Mouse (Mus musculus): ENCODE data around the gene Nabp2. TPM values are rescaled to one million over a fixed set of nuclear protein-coding genes. Genes with fewer than 3 reads are reported as not detected.

The Nabp2 gene
- total RNA-seq, 2 experiments from 2014 or later = 61.0 to 65.2 TPM

DNA sequence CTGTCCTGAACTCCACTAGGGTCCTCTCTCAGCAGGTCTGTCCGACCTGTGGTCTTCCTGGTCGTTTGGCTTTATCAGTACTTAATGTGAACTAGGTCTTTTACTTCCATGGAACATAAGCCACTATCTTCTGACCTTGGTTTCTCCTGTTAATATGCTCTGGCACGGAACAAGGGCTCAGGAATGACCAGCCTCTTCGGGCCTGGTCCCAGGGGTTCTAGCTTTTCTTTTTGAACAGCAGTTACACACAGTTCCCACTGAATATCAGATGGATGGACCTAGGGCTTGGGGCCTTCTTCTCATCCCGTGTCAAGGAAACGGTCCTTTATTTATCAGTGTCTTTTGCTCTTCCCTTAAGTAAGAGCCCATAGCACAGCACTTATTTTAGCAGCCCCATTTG lies 49.5 kb downstream of the Nabp2 start:
- DNase-seq (ENCODE audit: low spot score) = no peak

DNA sequence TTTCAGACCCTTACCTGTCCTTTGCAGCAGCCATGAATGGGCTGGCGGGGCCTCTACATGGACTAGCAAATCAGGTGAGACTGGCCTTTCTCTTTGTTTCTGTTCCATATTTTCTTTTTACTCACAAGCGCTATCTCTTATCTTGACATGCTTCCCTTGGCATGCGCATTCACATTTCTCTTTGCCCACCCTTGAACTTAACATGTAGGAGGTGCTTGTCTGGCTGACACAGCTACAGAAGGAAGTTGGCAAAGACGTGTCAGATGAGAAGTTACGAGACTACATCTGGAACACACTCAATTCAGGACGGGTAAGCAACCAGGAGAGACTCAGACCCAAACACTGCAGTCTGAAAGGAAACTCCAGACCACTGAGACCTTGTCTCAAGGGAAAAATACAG lies 52.1 kb downstream of the Nabp2 start:
- no peak for DNase-seq (ENCODE audit: low spot score)

DNA sequence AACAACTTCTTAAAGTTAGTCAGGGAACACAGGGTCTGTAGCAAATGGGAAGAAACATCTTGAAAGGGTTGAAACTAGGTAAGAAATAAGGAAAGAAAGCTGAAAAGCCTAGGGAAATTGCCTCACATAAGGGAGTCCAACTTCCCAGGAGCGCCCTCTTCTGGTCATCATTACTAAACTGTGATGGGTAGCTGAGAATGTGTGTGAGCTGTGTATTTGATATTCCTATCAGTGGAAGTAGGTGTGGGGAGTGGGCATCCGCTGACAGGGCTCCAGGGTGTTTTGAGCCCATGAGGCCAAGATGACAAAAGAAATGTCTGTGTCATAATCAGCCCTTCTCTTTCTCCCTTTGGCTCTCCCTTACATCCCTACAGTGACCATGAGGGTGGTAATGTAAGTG lies 52.5 kb downstream of the Nabp2 start:
- peak; percentile 68 for DNase-seq (ENCODE audit: low spot score)

Small RNAs within 50 kb of the gene (microRNA-seq; reads per million reads assigned to microRNA genes)
- gene Gm25361 (not detected), gene Gm26308 (not detected), gene Mir6914 (not detected), gene Mir6915 (1.4 reads per million), gene Mir8105 (1.7 reads per million)

Other genes with a start within 250 kb of the Nabp2 start
- gene Rbms2, start 231.2 kb downstream of the Nabp2 start, total RNA-seq (2021) = 10 to 100 TPM; 61.7 to 69.1 TPM
- gene Gls2, start 217.0 kb downstream of the Nabp2 start, total RNA-seq (2021) = under 1 TPM; 0.43 TPM
- 10 to 100 TPM; 33.0 to 34.6 TPM for gene Spryd4, start 199.7 kb downstream of the Nabp2 start, total RNA-seq (2021)
- gene Mip, start 185.7 kb downstream of the Nabp2 start, total RNA-seq (2021) = not detected
- 1 to 10 TPM; 2.1 to 3.2 TPM for gene Timeless, start 179.4 kb downstream of the Nabp2 start, total RNA-seq (2021)
- gene Apon, start 157.4 kb downstream of the Nabp2 start, total RNA-seq (2021) = under 1 TPM in 1 of 2 experiments, not detected in 1; 0.21 TPM
- under 1 TPM in 1 of 2 experiments, not detected in 1; 0.28 TPM for gene Apof, start 142.8 kb downstream of the Nabp2 start, total RNA-seq (2021)
- 1 to 10 TPM; 2.7 to 5.2 TPM for gene Stat2, start 140.9 kb downstream of the Nabp2 start, total RNA-seq (2021)
- gene Il23a, start 112.7 kb downstream of the Nabp2 start, total RNA-seq (2021) = not detected
- gene Pan2, start 108.2 kb downstream of the Nabp2 start, total RNA-seq (2021) = 1 to 10 TPM; 3.3 to 3.7 TPM
- 10 to 100 TPM; 46.4 to 48.3 TPM for gene Cnpy2, start 89.0 kb downstream of the Nabp2 start, total RNA-seq (2021)
- gene Cs, start 73.8 kb downstream of the Nabp2 start, total RNA-seq (2021) = 100 to 1,000 TPM; 561 to 590 TPM
- 100 to 1,000 TPM; 388 to 467 TPM for gene Coq10a, start 42.5 kb downstream of the Nabp2 start, total RNA-seq (2021)
- 10 to 100 TPM; 44.5 to 47.0 TPM for gene Ankrd52, start 34.4 kb downstream of the Nabp2 start, total RNA-seq (2021)
- not detected for gene Slc39a5, start 10.3 kb downstream of the Nabp2 start, total RNA-seq (2021)
- gene Rnf41, start 165 bp upstream of the Nabp2 start, total RNA-seq (2021) = 10 to 100 TPM; 12.7 to 13.2 TPM
- 10 to 100 TPM; 44.1 to 49.5 TPM for gene Smarcc2, start 47.8 kb upstream of the Nabp2 start, total RNA-seq (2021)
- gene Myl6, start 82.7 kb upstream of the Nabp2 start, total RNA-seq (2021) = 100 to 1,000 TPM; 150 to 187 TPM
- gene Myl6b, start 87.2 kb upstream of the Nabp2 start, total RNA-seq (2021) = 10 to 100 TPM in 1 of 2 experiments, 1 to 10 TPM in 1; 9.0 to 28.2 TPM
- gene Esyt1, start 114.4 kb upstream of the Nabp2 start, total RNA-seq (2021) = 10 to 100 TPM; 12.3 to 15.3 TPM
- gene Zc3h10, start 136.3 kb upstream of the Nabp2 start, total RNA-seq (2021) = 1 to 10 TPM; 4.6 to 8.3 TPM
- 1,000 to 10,000 TPM; 1,015 to 1,049 TPM for gene Rpl41, start 137.8 kb upstream of the Nabp2 start, total RNA-seq (2021)
- gene Pa2g4, start 154.5 kb upstream of the Nabp2 start, total RNA-seq (2021) = 10 to 100 TPM; 35.4 to 37.6 TPM
- gene Erbb3, start 178.2 kb upstream of the Nabp2 start, total RNA-seq (2021) = 1 to 10 TPM; 2.7 TPM
- 100 to 1,000 TPM; 345 to 363 TPM for gene Rps26, start 215.3 kb upstream of the Nabp2 start, total RNA-seq (2021)
- under 1 TPM; 0.37 to 0.57 TPM for gene Ikzf4, start 234.5 kb upstream of the Nabp2 start, total RNA-seq (2021)